Mouse (Mus musculus) CD4-positive, CD25-positive, alpha-beta regulatory T cell, adult 4 months (primary cell): ENCODE data around the gene Gm44805. TPM values are rescaled to one million over a fixed set of nuclear protein-coding genes. Genes with fewer than 3 reads are reported as not detected.
"Not testable (repeated sequence)": the region's sequence is repeated elsewhere in the genome, so short reads cannot be mapped to it uniquely, and the experiment has no call there.

ENCODE experiments used
- ATAC-seq: one replicate; pipeline ENCODE4 v1.8.0; 2017
- polyA plus RNA-seq, 2 experiments: library from polyadenylated mRNA; unstranded; fragments of 100-300 nt; shearing (Covaris generic); gene quantifications; one replicate each; pipeline ENCODE4 v1.2.1; 2017

The Gm44805 gene
- polyA plus RNA-seq, 2 experiments from 2014 or later: not detected

- ATAC-seq: no peak
These were observed 17.9 kb upstream of the Gm44805 start, which contains the start of gene Apoe for GRCm38 (mm10) chr7:19698907-19699826. Gene Apoe, minus strand, starts transcription at chr7:19699188.

- ATAC-seq: no peak
These were observed 17.0 kb upstream of the Gm44805 start for GRCm38 (mm10) chr7:19697949-19698906.

GRCm38 (mm10) chr7:19696336-19696873 is 15.2 kb upstream of the Gm44805 start:
- no peak for ATAC-seq

GRCm38 (mm10) chr7:19695881-19696280 is 14.7 kb upstream of the Gm44805 start:
- ATAC-seq: no peak

- no peak for ATAC-seq
These were observed 14.0 kb upstream of the Gm44805 start for GRCm38 (mm10) chr7:19695213-19695594.

DNA sequence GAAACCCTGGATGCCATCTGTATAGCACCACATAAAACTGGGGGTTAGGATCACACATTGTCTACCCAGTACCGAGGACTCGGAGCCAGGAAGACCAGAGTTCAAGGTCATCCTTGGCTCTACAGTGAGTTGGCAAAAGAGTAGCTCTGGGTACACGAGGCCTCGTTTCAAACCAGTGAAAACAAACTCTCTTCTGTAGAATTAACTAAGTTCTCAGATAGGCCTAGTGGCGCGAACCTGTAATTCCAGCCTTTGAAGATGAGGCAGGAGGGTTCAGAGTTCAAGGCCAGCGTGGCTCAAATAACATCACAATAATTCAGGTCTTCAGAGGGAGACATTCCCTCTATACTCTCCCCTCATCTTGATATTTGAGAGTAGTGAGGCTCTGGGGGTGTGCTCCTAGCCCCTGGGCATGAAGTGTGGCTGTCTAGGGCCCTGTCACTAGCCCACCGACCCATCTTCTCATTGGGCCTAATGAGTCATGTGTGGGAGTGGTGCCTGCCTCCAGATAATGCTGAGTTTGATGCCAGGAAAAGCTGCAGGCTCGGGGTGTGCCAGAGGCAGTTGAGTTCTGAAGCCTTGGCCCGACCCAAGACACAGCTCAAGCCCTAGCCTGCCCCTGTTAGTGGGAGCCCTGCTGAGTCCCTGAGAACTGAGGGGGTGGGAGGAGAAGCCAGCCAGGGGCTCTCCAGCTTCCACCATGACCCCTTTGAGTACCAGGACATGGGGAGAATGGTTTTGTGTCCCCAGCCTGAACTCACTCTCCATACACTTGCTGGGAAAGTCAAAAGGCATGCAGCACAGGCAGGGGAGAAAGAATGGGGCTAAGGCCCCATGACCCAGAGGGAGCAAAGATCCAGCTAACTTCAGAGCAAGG is 13.4 kb upstream of the Gm44805 start:
- no peak for ATAC-seq

- ATAC-seq: no peak
These were observed 12.2 kb upstream of the Gm44805 start for GRCm38 (mm10) chr7:19693421-19693820.

- ATAC-seq: no peak
These were observed 10.9 kb upstream of the Gm44805 start, which contains the start of gene Apoc1 for GRCm38 (mm10) chr7:19691873-19692865. Gene Apoc1, minus strand, starts transcription at chr7:19692660.

- ATAC-seq: no peak
These were observed 10.2 kb upstream of the Gm44805 start for GRCm38 (mm10) chr7:19691434-19691833.

- no peak for ATAC-seq
These were observed 9.6 kb upstream of the Gm44805 start for GRCm38 (mm10) chr7:19690845-19691244.

GRCm38 (mm10) chr7:19688611-19689010 is 7.4 kb upstream of the Gm44805 start:
- ATAC-seq: no peak

GRCm38 (mm10) chr7:19688101-19688500 is 6.9 kb upstream of the Gm44805 start:
- no peak for ATAC-seq

GRCm38 (mm10) chr7:19686927-19687583 is 5.8 kb upstream of the Gm44805 start:
- ATAC-seq: not testable (repeated sequence)

DNA sequence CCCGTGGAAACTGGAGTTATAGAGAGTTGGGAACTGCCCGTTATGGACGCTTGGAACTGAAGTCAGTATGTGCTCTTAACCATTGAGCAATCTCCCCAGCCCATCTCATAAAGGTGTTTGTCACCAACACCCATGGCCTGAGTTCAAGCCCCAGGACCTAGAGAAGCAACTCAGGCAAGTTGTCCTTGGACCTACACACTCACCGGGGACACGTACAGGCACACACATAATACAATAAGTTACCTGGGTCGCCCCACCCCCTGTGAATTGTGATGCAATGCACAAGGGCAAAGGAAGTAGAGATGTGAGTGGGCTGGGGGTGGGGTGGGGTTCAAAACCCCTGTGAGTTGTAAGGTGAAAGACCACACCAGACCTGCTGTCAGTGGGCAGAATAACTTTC is 5.3 kb upstream of the Gm44805 start:
- ATAC-seq: no peak

GRCm38 (mm10) chr7:19685374-19685773 is 4.2 kb upstream of the Gm44805 start:
- no peak for ATAC-seq

- ATAC-seq: no peak
These were observed 2.6 kb upstream of the Gm44805 start for GRCm38 (mm10) chr7:19683771-19684201.

GRCm38 (mm10) chr7:19682979-19683378 is 1.8 kb upstream of the Gm44805 start:
- ATAC-seq: no peak

DNA sequence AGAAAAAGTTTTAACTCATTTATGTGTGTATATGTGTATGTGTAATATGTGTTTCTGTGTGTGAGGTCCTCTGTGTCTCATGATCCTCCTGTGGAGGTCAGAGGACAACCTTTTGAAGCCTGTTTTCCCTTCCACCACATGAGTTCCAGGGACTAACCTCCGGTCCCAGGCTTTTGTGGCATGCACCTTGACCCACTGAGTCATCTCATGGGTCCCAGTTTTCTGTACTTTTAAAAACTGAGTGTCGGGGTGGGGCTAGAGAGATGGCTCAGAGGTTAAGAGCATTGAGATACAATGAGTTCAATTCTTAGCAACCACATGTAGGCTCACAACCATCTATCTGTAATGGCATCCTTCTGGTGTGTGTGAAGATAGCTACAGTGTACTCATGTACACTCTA is 521 bp downstream of the Gm44805 start:
- ATAC-seq: no peak

DNA sequence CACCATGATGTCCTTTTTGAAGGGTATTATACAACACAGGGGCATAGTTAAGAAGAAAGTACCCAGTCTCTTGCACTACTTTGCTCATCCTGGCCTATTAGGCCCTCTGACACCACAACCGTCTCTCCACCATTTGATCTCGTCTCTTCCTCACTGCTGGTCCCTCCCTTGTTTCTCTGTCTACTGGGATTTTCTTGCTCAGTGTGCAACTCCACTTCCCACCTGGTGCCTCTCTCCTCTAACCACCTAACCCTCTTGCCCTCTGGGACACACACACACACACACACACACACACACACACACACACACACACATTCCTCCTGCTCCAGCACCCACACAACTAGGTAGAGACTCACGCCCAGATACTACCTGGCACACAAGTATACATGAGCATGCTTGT is 2.3 kb downstream of the Gm44805 start:
- ATAC-seq: no peak

DNA sequence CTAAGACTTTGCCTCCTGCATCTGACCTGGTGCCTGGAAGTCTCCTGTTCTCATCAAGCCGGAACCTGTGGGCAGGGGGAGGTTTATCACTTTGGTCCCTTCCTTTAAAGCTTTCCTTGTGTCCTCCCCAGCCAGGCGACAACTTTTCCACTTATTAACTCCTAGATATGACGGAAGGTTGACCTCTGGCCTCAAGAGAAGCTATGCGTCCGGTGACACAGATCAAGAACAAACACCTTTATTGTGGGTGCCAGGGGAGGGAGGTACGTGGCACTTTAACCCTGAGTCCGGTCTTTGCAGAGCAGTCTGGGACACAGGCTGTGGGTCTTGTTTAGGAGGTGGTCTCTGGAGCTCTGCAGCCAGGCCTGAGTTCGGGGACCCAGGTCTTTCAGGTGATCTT is 3.4 kb downstream of the Gm44805 start, which contains the start of gene Apoc2:
TSS of gene Apoc2 (minus strand) at position 70 of the 400 bp plus-strand sequence.
- no peak for ATAC-seq
